Mouse (Mus musculus) T-cell, adult 66 days (primary cell): ENCODE data around the gene Klhdc7b. TPM values are rescaled to one million over a fixed set of nuclear protein-coding genes. Genes with fewer than 3 reads are reported as not detected.

Experiments
- total RNA-seq, 2 experiments: library from RNA; stranded (reverse); gene quantifications; 3 replicates in 1 of 2; 4 replicates in 1 of 2; pipeline ENCODE4 v1.2.4; 2023

Gene Klhdc7b
- under 1 TPM; 0.20 to 0.30 TPM for total RNA-seq

DNA sequence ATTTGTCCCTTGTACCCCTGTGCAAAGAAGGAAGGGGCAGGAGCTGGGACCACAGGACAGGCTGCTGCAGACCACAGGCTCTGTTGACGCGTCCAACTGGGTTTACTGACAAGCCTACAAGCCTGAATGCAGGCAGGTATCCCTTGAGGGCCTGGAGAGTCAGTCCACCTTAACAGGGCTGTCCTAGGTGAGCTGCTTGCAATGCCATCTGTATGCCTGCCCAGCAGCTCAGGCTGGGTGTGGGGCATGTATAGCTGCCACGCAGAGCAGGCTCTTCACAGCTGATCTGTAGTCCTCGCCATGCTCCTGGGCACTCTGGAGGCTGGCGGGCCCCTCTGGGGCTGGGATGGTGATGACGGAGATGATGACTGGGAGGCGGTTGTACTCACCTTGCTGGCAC, at the start of gene Klhdc7b:
TSS of gene Klhdc7b (plus strand) at position 301 of the 400 bp plus-strand sequence.

DNA sequence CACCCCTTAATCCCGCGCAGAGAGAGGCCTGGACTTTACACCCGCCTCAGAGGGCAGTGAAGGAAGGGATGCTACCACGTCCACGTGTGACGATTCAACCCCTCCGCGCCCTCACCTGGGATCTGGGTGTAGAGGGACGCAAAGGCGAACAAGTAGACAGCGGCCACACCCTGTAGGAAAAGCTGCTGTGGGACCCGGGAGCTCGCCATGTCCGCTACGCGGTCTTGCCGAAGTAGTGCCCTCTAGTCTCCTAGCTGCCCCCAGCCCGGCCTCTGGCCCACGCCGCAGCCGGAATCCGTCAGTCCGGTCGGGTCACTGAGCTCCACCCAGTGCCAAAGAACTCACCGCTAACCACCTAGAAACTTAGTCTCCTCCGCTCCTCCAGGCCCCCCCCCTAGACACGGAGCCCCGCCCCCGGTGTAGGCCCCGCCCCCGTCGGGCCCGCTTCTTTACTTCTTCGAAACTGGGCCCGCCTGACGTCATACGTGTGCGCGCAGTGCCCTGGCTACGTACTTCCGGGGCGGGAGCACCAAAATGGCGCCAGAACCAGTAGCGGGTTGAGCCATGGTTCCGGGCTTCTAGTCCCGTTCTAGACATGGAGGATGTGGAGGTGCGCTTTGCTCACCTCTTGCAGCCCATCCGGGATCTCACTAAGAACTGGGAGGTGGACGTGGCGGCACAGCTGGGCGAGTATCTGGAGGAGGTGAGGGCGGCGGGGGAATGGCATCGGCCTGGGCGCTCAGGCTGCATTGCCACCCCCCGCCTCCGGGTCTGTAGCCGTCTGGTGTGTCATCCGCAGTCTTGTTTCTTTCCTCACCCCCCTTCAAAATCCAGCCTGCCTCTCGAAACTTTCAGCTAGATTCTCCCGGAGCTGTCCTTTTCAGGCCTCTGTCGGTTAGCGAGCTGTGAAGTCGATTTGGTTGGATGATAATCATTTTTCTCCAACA, 29.2 kb upstream of the Klhdc7b start, which contains the start of the genes Lmf2 and Ncaph2:
TSS of gene Lmf2 (minus strand) at position 419 of the 947 bp plus-strand sequence.
TSS of gene Ncaph2 (plus strand) at position 479 of the 947 bp plus-strand sequence.

DNA sequence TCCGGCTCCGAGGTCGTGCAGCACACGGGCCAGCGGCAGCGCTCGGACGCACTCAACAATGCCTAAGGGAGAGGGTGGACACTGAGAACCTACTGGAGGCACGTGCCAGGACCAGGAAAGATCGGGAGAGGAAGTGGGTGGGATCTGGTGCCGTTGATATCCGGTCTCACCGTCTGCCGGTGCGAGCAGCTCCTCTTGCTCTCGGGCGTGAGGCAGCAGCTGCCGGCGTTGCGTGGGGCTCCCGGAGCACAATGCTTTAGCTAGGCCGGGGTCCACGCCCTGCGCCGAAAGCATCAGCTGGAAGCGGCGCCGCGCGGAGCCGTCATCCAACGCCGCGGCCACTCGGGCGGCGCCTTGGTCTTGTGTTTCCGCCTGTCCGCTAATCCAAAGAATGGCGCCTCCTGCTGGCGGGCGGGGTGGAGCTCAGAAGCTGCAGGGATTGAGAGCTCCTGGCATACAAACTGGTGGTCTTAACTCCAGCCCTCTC, 10.9 kb upstream of the Klhdc7b start, which contains the start of gene Sco2:
TSS of gene Sco2 (minus strand) at position 85 of the 487 bp plus-strand sequence.

DNA sequence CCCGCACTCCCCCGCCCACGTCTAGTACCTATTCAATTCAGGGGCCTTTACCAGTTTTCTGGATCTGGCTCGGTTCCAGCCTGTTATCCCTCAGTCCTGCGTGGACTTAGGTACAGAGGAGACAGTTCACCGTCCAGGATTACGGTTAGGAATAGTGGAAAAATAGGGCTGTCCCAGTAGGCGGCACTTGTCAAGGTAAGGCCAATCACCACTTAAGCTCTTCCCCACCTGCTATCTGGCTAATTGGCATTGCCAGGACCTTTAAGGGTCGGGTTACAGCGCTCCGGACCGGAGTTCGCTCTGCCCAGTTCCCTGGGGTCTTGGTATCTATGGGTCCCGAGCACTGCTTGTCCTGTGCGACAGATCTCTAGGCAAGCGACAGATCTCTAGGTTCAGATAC, 7.8 kb upstream of the Klhdc7b start, which contains the start of gene Tymp:
TSS of gene Tymp (minus strand) at position 83 of the 400 bp plus-strand sequence.

DNA sequence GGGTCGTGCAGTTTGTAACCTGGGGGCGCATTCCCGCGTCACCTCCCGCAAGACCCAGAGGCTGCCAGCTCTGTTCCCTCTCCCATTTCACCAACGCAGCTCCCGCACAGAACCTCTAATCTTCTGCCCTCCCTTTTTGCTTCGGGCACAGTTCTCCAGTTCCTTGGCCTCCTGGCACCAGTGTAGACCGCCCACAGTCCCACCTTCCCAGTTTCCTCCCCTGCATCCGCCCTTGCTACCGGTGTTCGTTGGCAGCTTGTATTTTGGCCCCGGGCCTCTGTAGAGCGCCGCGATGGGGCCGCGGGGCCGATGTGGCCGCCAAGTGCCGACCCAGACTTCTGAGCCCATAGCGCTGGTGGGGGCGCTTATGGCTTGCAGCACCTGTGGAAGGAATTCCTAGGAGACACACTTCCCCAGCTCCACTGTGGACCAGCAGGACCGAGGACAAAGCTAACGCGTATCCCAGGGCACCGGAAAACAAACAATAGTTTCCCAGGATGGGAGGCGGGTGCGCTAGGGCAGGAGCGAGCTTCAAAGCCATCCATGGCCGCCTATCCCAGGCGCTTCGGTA, 5.8 kb upstream of the Klhdc7b start, which contains the start of gene Odf3b:
TSS of gene Odf3b (minus strand) at position 452 of the 571 bp plus-strand sequence.

DNA sequence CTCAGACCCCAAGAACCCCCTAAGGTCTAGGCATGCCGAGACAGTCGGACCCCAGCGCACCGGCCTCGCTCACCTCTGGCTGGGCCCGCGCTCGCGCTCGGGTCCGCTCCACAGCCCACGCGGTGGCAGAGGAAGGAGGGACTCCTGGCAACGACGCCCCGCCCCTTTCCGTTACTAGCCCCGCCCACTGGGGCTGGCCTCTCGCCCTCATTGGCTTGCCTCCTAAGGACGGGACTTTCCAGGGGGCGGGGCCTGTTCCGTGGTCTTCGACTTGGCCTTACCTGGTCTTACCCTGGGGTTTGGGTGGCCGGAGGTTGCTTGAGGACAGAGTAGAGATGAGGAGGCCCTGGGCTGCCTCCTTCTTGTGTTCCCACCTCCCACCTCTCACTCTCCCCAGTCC, 25.4 kb downstream of the Klhdc7b start, which contains the start of gene Syce3:
TSS of gene Syce3 (minus strand) at position 386 of the 400 bp plus-strand sequence.

DNA sequence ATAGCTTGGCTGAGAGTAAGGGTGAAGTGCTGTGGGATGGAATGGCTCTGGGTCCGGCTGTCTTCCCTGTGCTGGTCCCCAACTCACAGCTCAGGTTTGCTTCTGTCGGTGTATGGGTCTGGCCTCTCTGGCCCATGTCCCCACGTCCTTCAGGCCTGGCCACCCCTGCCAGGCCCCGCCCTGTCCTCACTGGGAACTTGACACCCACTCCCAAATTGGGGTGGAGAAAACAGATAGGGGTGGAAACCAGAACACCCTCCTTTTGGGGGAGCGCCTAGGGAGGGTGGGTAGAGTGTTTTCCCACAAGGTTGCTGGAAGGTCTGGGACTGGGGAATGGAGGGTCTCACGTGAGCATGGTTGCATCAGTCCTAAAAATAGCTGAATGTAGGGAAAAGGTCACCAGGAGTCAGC, 41.0 kb downstream of the Klhdc7b start, which contains the start of gene Cpt1b:
TSS of gene Cpt1b (minus strand) at position 153 of the 411 bp plus-strand sequence.

DNA sequence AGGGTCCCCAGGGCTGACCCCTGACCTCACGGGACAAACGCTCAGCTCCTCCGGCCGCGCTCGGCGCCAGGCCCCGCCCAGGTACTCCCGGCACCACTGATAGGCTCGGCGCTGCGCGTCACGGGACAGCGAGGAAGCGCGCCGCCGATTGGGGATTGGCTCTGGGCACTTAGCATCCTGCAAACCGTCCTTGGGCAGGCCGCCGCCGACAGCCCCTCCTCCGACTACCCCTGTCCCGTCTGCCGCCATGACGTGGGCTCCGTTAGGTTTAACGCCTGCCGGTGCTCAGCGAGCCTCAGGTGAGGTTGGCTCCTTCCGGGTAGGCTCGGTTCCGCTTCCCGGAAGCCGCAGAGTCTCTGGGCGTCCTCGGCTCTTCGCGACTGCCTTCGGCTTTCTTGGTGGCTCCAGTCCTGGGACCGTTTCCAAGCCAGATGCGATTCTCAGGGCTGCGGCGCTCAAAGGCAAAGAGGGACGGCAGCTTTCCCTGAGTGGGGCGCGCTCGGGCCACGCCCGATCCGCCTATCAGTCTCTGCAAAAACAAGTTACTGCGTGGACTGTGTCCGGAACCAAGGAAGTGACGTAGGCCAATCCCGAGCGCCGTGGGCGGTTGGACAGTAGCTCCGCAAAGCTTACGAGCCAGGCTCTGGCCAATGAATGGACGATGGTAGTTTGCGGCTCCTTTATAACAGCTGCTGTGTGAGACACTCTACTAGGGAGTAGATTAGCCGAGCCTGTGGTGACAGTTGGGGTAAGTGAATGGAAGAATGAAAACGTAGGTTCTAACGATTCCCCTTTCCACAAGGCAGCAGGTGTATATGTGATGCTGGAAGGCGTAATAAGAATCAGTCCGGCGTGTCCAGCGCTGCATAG, 44.9 kb downstream of the Klhdc7b start, which contains the start of the genes C730034F03Rik, Gm44502 and Chkb:
TSS of gene C730034F03Rik (plus strand) at position 238 of the 870 bp plus-strand sequence.
TSS of gene Gm44502 (minus strand) at position 345 of the 870 bp plus-strand sequence.
TSS of gene Chkb (minus strand) at position 557 of the 870 bp plus-strand sequence.

Other genes with a start within 250 kb of the Klhdc7b start
- 1 to 10 TPM; 1.9 to 2.6 TPM for gene Mapk12, start 244.2 kb upstream of the Klhdc7b start, total RNA-seq
- gene Mapk11, start 235.3 kb upstream of the Klhdc7b start, total RNA-seq: 10 to 100 TPM; 20.9 to 25.3 TPM
- 1 to 10 TPM; 1.5 to 2.3 TPM for gene Plxnb2, start 204.1 kb upstream of the Klhdc7b start, total RNA-seq
- 10 to 100 TPM; 21.4 to 24.4 TPM for gene Dennd6b, start 188.4 kb upstream of the Klhdc7b start, total RNA-seq
- gene Ppp6r2, start 173.4 kb upstream of the Klhdc7b start, total RNA-seq: 10 to 100 TPM; 41.2 to 45.4 TPM
- 100 to 1,000 TPM; 419 to 453 TPM for gene Sbf1, start 69.6 kb upstream of the Klhdc7b start, total RNA-seq
- gene Adm2, start 62.2 kb upstream of the Klhdc7b start, total RNA-seq: not detected
- not detected for gene Miox, start 50.5 kb upstream of the Klhdc7b start, total RNA-seq
- 10 to 100 TPM; 39.9 to 50.1 TPM for gene Lmf2, start 29.3 kb upstream of the Klhdc7b start, total RNA-seq
- 100 to 1,000 TPM; 111 to 131 TPM for gene Ncaph2, start 29.2 kb upstream of the Klhdc7b start, total RNA-seq
- 10 to 100 TPM; 23.7 to 25.2 TPM for gene Sco2, start 11.1 kb upstream of the Klhdc7b start, total RNA-seq
- gene Tymp, start 7.9 kb upstream of the Klhdc7b start, total RNA-seq: under 1 TPM; 0.65 to 0.76 TPM
- gene Odf3b, start 5.6 kb upstream of the Klhdc7b start, total RNA-seq: not detected
- not detected for gene Syce3, start 25.6 kb downstream of the Klhdc7b start, total RNA-seq
- 1 to 10 TPM; 4.0 to 6.2 TPM for gene Cpt1b, start 40.9 kb downstream of the Klhdc7b start, total RNA-seq
- gene C730034F03Rik, start 44.7 kb downstream of the Klhdc7b start, total RNA-seq: 10 to 100 TPM in 1 of 2 experiments, 1 to 10 TPM in 1; 8.1 to 10.1 TPM
- under 1 TPM in 1 of 2 experiments, not detected in 1; 0.68 TPM for gene Gm44502, start 44.8 kb downstream of the Klhdc7b start, total RNA-seq
- 100 to 1,000 TPM; 150 to 159 TPM for gene Chkb, start 45.0 kb downstream of the Klhdc7b start, total RNA-seq
- gene Mapk8ip2, start 69.0 kb downstream of the Klhdc7b start, total RNA-seq: under 1 TPM in 1 of 2 experiments, not detected in 1; 0.12 TPM
- gene Arsa, start 92.5 kb downstream of the Klhdc7b start, total RNA-seq: 10 to 100 TPM; 13.5 to 15.3 TPM
- 1 to 10 TPM in 1 of 2 experiments, under 1 TPM in 1; 0.86 to 2.1 TPM for gene Shank3, start 114.7 kb downstream of the Klhdc7b start, total RNA-seq
- gene Acr, start 183.4 kb downstream of the Klhdc7b start, total RNA-seq: not detected
- 1 to 10 TPM; 1.0 to 3.3 TPM for gene Rabl2, start 207.0 kb downstream of the Klhdc7b start, total RNA-seq